Mouse (Mus musculus) forebrain, embryonic 16.5 days (tissue): ENCODE measurements around the gene Clasp2. TPM values are rescaled to one million over a fixed set of nuclear protein-coding genes. Genes with fewer than 3 reads are reported as not detected.
A peak's percentile ranks its signal among the peaks of the same experiment; 100 is the strongest.

Source experiments
- ATAC-seq: fragments of 200-750 bp; cut with Nextera tagmentation; 2 replicates; pipeline ENCODE4 v1.8.0; 2017; ENCODE audit warnings: mild to moderate bottlenecking, moderate library complexity
- H3K27ac ChIP-seq: fragments of 300-500 bp; sonication (generic); 2 replicates; pipeline ENCODE4 v1.5.1; 2014; ENCODE audit warnings: low read length, control low read depth
- H3K27me3 ChIP-seq: fragments of 300-500 bp; sonication (generic); replicated peaks from 2 replicates; pipeline ENCODE4 v1.6.1; 2014; ENCODE audit warnings: low read length; ENCODE audit not compliant: control insufficient read depth, insufficient read depth
- H3K36me3 ChIP-seq: fragments of 300-500 bp; sonication (generic); 2 replicates; pipeline ENCODE4 v1.6.1; 2014; ENCODE audit not compliant: control insufficient read depth, insufficient read depth
- H3K4me1 ChIP-seq: fragments of 300-500 bp; sonication (generic); replicated peaks from 2 replicates; pipeline ENCODE4 v1.6.1; 2014; ENCODE audit warnings: low read length; ENCODE audit not compliant: control insufficient read depth, insufficient read depth
- H3K4me2 ChIP-seq: fragments of 300-500 bp; sonication (generic); 2 replicates; pipeline ENCODE4 v1.6.1; 2014; ENCODE audit warnings: mild to moderate bottlenecking, low read length, control low read depth
- H3K4me3 ChIP-seq: fragments of 300-500 bp; sonication (generic); replicated peaks from 2 replicates; pipeline ENCODE4 v1.5.1; 2014; ENCODE audit warnings: mild to moderate bottlenecking, low read length, control low read depth
- H3K9ac ChIP-seq: fragments of 300-500 bp; sonication (generic); replicated peaks from 2 replicates; pipeline ENCODE4 v1.6.1; 2014; ENCODE audit warnings: low read depth, low read length, control low read depth
- H3K9me3 ChIP-seq: fragments of 300-500 bp; sonication (generic); 2 replicates; pipeline ENCODE4 v1.6.1; 2016; ENCODE audit warnings: low read length; ENCODE audit not compliant: control insufficient read depth
- WGBS: fragments of 180-500 bp; shearing (Covaris S2); extraction: QIAGEN DNeasy Blood & Tissue Kit; methylation state at CpG from one replicate; pipeline ENCODE4 v1.1.7; 2014; 5-methylcytosine and 5-hydroxymethylcytosine counted together
- polyA plus RNA-seq: library from polyadenylated mRNA; unstranded; fragments of >200 nt; fragmentation: Nextera tagmentation; extraction: Ambion mirVana; gene quantifications from 2 replicates; pipeline ENCODE4 v1.2.1, GENCODE M21; 2015

Gene Clasp2
- polyA plus RNA-seq = 138 and 143 TPM in 2 replicates

DNA sequence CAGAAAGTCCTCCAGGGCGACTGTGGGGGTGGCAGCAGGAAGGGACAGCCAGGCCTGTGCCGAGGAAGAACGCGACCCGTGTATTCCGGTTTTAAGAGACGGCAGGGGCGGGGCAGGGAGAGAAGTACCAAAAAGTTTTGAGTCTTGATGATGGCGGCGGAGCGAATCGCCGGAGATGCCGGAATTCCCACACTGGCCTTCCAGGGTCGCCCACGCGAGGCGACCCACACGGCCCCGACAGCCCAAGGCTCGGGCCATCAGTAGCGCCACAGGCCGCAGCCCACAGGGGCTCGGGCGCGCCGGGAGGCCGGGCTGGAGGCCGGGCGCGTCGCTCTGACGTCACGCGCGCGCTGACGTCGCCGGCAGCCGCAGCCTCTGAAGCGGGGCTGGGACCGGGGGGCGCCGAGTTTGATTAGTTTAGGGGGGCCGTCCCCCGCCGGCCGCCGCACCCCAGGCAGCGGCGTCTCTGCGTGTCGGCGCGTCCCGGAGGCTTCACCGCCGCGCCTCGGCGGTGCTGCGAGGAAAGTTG is at the start of gene Clasp2:
Gene Clasp2 (plus strand): TSS at position 366 of the 529 bp plus-strand sequence.
- peaks cover 12% of the 10 kb centered on the region for H3K4me1 ChIP-seq
- no peaks in the 10 kb centered on the region for H3K9me3 ChIP-seq
- peak within 1 kb of the TSS; percentile 81 for H3K4me2 ChIP-seq
- peak; percentile 97 for ATAC-seq
- H3K27ac ChIP-seq = peak within 1 kb of the TSS; percentile 45
- no peaks in the 10 kb centered on the region for H3K27me3 ChIP-seq
- under 1% methylated on average over 63 of the region's 63 CpGs for WGBS
- no peaks in the 10 kb centered on the region for H3K36me3 ChIP-seq
- H3K4me3 ChIP-seq = peak within 1 kb of the TSS; percentile 97
- H3K9ac ChIP-seq = peak within 1 kb of the TSS; percentile 73

- no peaks in the 10 kb centered on the region for H3K9me3 ChIP-seq
- ATAC-seq = no peak
- no peak overlapping the region for H3K9ac ChIP-seq
- no peak overlapping the region for H3K27ac ChIP-seq
- 84% methylated on average over 5 of the region's 5 CpGs for WGBS
- H3K36me3 ChIP-seq = no peaks in the 10 kb centered on the region
- no peak overlapping the region for H3K4me3 ChIP-seq
- H3K4me1 ChIP-seq = peaks cover 14% of the 10 kb centered on the region
- H3K27me3 ChIP-seq = no peaks in the 10 kb centered on the region
- no peak overlapping the region for H3K4me2 ChIP-seq
Measured at GRCm38 (mm10) chr9:113701441-113702160, 39.7 kb upstream of the Clasp2 start.

GRCm38 (mm10) chr9:113706108-113706507 is 35.2 kb upstream of the Clasp2 start:
- Histone ChIP-seq H3K4me2 (peak overlapping the region; percentile 93), H3K27ac (no peak overlapping the region), H3K36me3 (no peaks in the 10 kb centered on the region), H3K27me3 (no peaks in the 10 kb centered on the region), H3K4me1 (peaks cover 21% of the 10 kb centered on the region), H3K4me3 (no peak overlapping the region; the same call in 1 of the 2 replicates), H3K9me3 (no peaks in the 10 kb centered on the region), H3K9ac (peak overlapping the region; percentile 32; the same call in 1 of the 2 replicates)
- no peak for ATAC-seq
- WGBS = 86% methylated on average over 2 of the region's 2 CpGs

GRCm38 (mm10) chr9:113706841-113707240 is 34.4 kb upstream of the Clasp2 start:
- Histone ChIP-seq H3K27me3 (no peaks in the 10 kb centered on the region), H3K4me3 (peak overlapping the region; percentile 98), H3K9ac (peak overlapping the region; percentile 32; the same call in 1 of the 2 replicates), H3K9me3 (no peaks in the 10 kb centered on the region), H3K36me3 (no peaks in the 10 kb centered on the region), H3K4me1 (peaks cover 21% of the 10 kb centered on the region), H3K4me2 (peak overlapping the region; percentile 93), H3K27ac (no peak overlapping the region)
- WGBS = 61% methylated on average over 9 of the region's 9 CpGs
- ATAC-seq = no peak

DNA sequence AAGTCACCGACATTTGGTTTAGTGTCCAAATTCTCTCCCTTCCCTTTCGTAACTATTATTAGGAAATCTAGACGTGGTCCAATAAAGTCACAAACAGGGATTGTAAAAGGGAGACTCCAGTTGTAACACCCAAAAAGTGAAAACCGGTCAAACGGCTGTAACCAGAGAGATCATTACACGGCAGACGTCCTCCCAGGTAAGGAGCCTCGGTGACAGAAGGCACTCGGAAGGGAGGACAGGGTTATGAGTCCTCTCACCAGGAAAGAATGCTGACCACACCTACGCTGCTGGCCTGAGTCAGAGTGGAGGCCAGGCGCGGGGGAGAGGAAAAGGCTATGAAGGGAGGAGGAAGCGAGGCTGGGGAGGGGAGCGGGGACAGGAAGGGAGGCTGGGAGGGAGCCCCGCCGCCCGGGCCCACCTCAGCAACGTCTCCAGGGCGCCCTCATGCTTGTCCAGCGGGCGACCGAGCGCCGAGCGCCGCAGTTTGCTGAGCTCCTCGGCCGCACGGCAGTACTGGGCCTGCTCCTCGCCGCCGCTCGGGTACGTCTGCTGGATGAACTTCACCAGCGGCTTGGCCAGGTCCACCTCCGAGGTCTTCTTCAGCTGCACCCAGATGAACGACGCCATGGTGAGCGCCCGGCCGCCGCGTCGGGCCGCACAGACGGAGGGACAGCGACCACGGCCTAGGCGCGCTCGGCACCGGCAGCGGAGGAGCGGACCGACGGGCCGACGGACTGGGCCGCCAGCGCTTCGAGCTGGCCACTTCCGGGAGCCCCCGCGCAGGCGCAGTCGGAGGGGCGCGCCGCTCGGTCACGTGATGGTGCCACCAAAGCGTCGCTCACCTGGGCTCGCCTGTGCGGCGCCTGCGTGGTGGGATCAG is 33.6 kb upstream of the Clasp2 start, which contains the start of gene Pdcd6ip:
Gene Pdcd6ip (minus strand): TSS at position 779 of the 880 bp plus-strand sequence.
- Histone ChIP-seq H3K27ac (peak within 1 kb of the TSS; percentile 67), H3K9ac (peak within 1 kb of the TSS; percentile 97), H3K4me1 (peaks cover 21% of the 10 kb centered on the region), H3K9me3 (no peaks in the 10 kb centered on the region), H3K4me3 (peak within 1 kb of the TSS; percentile 98), H3K36me3 (no peaks in the 10 kb centered on the region), H3K27me3 (no peaks in the 10 kb centered on the region), H3K4me2 (peak within 1 kb of the TSS; percentile 93)
- WGBS = 2% methylated on average over 67 of the region's 77 CpGs
- peak; percentile 93 for ATAC-seq

GRCm38 (mm10) chr9:113708361-113709280 is 32.7 kb upstream of the Clasp2 start:
- H3K9ac ChIP-seq = peak overlapping the region; percentile 97
- 56% methylated on average over 19 of the region's 19 CpGs for WGBS
- no peak for ATAC-seq

DNA sequence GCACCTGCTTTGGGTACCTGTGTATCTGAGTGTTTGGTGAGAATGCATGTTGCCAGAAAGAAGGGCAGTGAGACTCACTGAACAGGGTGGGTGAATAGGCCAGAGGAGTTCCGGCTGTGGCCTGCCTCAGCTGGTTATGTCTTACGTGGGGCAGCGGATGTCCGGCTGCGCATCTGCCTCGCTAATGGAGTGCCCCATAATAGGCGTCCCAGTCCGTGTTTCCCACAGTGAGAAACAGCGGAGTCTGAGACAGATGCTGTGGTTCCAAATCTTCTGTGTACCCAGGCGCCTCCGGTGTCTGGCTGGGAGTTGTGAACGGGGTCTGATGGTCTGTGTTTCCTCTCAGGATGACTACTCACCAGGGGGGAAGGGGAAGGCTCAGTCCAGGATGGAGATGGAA is 30.4 kb upstream of the Clasp2 start:
- Histone ChIP-seq H3K9me3 (no peaks in the 10 kb centered on the region), H3K4me3 (no peak overlapping the region), H3K9ac (no peak overlapping the region), H3K27ac (no peak overlapping the region), H3K36me3 (no peaks in the 10 kb centered on the region), H3K4me2 (no peak overlapping the region), H3K4me1 (peaks cover 13% of the 10 kb centered on the region), H3K27me3 (no peaks in the 10 kb centered on the region)
- 78% methylated on average over 12 of the region's 12 CpGs for whole genome bisulfite sequencing
- no peak for ATAC-seq

More at GRCm38 (mm10) chr9:113708361-113709280, 32.7 kb upstream of the Clasp2 start:
- Histone ChIP-seq H3K36me3 (no peaks in the 10 kb centered on the region), H3K9me3 (no peaks in the 10 kb centered on the region), H3K27ac (peak overlapping the region; percentile 67), H3K4me1 (peaks cover 21% of the 10 kb centered on the region), H3K27me3 (no peaks in the 10 kb centered on the region), H3K4me3 (peak overlapping the region; percentile 98), H3K4me2 (peak overlapping the region; percentile 93)

GRCm38 (mm10) chr9:113719063-113719462 is 22.2 kb upstream of the Clasp2 start:
- Histone ChIP-seq H3K9ac (no peak overlapping the region), H3K27ac (no peak overlapping the region), H3K9me3 (no peaks in the 10 kb centered on the region), H3K36me3 (no peaks in the 10 kb centered on the region), H3K27me3 (no peaks in the 10 kb centered on the region), H3K4me1 (no peaks in the 10 kb centered on the region), H3K4me3 (no peak overlapping the region), H3K4me2 (no peak overlapping the region)
- ATAC-seq = no peak; the same call in 1 of the 2 replicates
- WGBS = 30% methylated on average over 5 of the region's 5 CpGs
